Mouse (Mus musculus): ENCODE measurements at regions not wholly inside any gene's neighbourhood (a gene's known extent, or its start where the extent isn't known, plus 50 kb on each side); places are given as distances from the start of the nearest gene placed in this dataset.

DNA sequence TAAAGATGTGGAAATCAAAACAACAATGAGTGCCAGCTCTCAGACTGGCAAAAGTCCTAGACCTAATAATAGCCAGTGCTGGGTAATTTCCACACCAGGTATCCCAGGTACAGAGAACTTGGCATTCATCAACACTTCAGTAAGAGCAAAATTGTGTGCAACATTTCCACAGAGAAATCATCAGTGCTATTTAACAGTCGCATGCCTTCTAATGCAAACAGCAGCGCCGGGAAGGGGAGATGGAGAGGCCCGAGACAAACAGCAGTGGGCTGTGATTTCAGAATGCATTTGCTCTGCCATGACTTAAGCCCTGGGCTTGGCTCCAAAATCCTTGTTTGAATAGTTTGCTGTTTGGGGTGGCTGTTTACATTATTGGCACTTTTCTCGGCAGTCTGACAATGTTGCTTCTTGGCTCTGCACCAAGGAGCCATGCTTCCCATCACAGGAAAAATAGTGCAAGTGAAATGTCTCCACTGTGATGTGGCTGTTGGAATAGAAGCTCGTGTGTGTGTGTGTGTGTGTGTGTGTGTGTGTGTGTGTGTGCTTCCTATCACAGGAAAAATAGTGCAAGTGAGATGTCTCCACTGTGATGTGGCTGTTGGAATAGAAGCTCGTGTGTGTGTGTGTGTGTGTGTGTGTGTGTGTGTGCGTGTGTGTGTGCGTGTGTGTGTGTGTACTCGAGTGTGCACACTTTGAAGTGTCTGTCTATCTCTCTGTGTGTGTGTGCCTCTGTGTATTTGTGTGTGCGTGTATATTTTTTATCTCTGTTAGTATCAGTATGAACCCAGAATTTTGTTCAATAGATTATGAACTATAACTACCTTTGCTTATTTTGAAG, 190.1 kb upstream of the Cdyl start:
- no peak for DNase-seq (ENCODE audit: low read depth, low spot score)

DNA sequence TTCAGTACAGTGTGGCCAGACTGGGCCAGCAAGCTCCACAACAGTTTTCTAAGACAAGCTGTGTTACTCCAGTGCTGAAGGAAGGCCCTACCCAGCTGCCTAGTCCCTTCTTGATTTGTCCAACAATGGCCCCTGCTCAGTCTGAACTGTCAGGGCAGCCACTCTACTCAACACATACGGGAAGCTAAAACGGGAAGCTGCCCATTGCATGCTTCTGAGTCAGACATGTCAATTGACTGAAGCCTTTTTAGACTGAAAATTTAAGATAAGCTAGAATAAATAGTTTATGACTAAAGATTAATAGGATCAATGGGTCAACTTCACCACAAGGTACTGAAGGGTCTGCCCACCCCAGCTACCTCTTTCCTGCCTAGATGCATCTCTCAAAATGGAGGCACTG, 181.4 kb upstream of the Cdyl start:
- DNase-seq (ENCODE audit: low read depth, low spot score), result no peak

DNA sequence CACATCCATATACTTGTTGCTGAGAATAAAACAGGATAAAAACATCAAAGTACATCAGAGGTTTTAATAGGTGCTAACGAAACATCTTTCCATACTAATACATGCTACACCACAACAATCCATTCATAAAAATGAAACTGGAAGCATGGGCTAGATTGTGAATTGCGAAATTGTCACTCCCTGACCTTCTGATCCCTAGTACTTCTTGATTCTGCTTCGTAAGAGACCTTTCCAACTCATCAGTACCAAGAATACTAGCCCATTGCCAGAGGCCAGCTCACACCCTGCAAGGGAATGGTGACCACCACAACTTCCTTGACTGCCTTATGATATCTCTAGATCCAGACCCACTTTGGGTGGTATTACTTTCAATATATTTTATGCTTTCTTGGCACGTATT, 177.3 kb upstream of the Cdyl start:
- DNase-seq (ENCODE audit: low read depth, low spot score), result no peak

DNA sequence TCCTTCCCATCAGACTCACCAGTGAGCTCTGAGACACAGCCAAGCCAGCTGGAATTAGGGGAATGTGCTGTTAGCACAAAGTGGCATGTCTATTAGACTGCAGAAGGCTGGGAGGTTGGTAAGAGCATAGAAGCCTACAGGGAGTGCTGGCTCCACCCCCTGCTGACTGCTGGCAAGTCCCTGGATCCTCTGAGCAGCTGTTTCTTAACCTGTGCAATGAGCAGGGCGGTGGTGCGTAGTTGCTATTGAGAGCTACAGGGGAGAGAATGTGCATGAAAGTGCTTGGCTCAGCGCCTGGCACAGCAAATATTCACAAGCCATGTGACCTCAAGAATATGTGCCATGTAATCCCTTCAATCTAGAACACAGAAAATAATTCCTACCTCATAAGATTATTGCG, 173.5 kb upstream of the Cdyl start:
- no peak for DNase-seq (ENCODE audit: low read depth, low spot score)

DNA sequence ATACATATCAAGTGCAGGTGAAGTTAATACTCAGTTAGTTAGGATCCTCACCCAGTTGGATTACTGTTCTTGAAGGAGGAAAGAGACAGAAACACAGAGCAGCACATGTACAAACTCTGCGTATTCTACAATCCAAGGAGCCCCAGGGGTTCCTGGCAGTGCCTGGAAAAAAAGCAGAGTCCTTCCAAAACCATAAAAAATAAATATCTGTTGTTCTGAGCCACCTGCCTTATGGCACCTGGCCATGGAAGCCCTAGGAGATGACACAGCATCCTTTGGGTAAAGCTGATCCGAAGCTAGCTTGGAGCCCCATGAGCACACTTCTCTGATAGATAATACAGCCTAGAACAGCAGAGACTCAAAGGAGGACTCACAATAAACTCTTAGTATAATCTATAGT, 159.9 kb upstream of the Cdyl start:
- DNase-seq (ENCODE audit: low read depth, low spot score), result no peak

DNA sequence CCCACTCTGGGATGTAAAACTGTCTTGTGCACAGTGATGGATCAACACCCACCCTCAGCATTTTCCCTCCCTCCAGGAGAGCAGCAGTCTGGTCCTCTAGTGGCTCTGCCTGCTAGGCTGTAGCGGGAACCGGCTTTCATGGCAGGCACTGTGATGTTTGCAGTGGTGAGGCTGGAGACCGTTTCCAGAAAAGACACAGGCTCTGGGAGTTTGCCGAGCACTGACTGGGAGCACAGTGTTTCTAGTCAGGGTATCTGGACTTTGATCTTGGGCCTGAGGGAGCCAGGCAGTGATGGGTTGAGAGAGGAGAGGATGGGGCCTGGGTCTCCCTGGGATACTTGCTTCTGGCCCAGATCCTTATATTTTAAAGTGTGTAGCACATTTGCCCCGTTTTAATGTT, 158.7 kb upstream of the Cdyl start:
- no peak for DNase-seq (ENCODE audit: low read depth, low spot score)

DNA sequence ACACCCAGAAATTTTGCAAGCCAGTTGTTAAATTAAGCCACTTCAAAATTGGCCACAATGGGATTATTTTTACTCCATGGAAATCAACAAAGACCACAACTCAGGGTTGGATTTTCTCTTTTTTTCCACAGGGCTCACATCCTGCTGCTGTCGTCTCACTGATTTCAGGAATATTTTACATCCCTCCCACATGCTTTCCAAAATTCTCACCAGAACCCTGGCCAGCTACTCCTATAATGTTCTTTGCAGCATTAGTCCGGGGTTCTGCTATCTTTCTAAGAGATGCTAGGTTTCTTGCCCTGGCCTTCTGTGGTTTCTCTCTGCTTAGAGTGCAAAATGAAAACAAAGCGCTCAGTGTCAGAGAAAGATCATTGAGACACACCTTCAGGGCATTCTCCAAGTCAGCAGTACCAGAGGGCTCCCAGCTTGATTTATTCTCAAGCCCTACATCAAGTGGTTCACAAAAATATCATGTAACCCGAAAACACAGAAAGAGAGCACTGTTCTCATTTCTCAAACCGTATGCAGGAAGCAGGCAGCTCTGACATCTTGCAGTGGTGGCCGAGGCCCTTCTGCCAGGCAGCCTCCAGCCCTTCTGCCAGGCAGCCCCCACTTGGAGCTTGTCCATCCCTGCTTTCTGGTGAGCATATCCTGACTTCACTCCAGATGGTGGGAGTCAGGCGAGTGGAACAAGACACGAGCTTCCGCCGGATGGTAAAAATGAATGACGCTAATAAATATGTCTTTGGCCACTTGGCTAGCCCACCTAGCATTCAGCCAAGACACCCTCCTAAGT, 158.1 kb upstream of the Cdyl start:
- DNase-seq (ENCODE audit: low read depth, low spot score), result no peak

DNA sequence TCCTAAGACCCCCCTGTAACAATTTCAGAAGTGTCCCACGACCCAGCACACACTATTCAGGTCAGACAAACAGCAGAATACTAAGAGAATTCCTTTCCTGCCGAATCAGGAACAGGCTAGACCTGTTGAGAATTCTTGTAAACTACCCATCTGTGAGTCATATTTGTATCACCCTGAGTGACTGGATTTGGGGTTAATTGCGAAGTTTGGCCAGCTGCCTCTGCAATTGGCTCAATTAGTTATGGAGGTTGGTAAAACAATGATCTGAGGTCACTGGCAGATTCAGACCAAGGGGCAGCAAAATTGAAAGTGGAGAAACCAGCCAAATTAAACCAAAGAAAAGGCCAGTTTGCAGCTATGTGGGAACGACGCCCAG, 157.5 kb upstream of the Cdyl start:
- DNase-seq (ENCODE audit: low read depth, low spot score), result no peak

DNA sequence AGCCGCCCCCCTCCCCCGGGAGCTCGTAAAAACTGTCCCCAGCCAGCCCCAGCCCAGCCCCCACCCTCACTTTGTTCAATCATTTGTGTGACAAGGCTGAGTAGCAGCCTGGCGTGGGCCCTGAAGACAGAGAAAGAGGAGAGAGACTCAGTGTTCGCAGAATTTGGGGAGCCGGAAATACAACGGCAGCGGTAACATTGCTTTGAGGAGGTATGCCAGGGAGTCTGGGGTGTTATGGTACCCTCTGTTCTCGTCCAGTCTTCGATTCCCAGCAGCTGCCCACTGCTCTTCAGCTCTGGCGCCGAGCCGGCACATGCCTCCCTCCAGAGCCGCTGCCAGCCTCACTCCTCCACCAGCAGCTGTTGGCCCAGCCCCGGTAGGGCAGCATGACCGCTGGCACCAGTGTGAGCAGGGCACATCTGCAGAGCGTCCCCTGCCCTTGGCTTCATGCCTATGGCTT, 156.2 kb upstream of the Cdyl start:
- no peak for DNase-seq (ENCODE audit: low read depth, low spot score)

DNA sequence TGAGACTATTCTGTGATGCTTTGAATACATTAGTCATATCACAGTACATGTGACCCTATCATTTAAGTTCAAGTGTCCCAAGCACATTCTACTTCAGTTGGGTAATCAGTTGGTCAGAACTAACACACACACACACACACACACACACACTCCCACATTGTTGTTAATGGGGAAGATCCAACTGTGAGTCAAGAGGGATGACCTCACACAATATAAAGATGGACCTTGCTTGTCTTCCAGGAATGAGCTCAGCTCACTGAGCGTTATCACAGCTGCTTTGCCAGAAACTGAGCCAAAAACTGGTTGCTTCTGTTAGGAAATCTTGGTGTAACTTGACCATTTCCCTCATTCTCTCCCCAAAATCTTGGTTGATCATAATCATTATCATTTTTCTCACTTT, 152.4 kb upstream of the Cdyl start:
- no peak for DNase-seq (ENCODE audit: low read depth, low spot score)

DNA sequence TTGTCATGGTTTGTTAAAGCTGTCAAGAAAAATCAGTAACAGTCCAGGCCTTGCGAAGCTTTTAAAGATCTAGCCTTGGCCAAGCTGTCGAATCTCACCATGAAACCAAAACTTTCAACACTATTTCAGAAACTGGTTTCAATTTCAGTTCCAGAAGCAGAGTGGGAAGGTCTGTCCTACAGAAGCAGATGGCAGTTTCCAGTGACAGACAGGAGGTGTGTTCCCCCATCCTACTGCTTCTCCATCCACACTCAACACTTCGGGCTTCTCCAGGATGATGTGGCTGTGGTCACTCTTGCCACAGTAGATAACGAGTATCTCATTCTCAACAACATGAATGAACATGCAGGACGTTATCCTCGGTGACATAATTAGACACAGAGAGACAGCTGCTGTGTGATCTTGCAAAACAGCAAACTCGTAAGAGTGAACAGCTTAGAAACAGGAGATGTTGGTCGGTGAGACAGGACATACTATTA, 147.6 kb upstream of the Cdyl start:
- DNase-seq (ENCODE audit: low read depth, low spot score), result no peak

DNA sequence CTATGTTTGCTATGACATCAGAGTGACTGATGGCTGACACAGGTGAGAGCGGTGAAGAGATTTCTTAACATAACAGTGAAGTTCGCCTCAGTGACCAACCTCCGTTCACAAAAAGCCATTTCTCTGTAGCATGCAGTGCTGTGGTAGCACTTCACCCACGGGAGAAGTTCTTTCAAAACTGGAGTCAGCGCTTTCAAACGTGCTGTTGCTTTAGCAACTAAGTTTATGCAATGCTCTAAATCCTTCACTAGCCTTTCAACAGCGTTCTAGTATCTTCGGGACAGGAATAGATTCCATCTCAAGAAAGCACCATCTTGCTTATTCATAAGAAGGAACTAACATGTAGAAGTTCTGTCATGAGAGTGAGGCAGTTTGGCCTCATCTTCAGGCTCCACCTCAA, 146.5 kb upstream of the Cdyl start:
- no peak for DNase-seq (ENCODE audit: low read depth, low spot score)

DNA sequence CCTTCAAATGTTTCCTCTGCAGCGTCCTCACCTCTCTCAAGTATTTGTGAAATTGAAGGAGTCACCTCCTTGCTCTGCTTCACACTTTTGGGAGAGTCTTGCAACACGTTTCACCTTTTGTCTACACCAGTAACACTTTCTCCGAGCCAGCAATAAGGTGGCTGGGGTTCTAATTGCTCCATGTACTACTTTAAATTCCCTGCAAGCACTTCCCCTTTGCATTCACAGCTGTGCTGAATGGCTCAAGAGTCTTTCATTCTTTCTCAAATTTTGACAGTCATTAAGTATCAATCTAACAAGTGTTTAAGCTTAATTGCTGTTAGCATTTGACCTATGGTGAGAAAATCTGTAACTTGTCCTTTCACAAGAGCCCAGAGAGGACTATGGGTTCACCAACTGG, 144.3 kb upstream of the Cdyl start:
- no peak for DNase-seq (ENCODE audit: low read depth, low spot score)

DNA sequence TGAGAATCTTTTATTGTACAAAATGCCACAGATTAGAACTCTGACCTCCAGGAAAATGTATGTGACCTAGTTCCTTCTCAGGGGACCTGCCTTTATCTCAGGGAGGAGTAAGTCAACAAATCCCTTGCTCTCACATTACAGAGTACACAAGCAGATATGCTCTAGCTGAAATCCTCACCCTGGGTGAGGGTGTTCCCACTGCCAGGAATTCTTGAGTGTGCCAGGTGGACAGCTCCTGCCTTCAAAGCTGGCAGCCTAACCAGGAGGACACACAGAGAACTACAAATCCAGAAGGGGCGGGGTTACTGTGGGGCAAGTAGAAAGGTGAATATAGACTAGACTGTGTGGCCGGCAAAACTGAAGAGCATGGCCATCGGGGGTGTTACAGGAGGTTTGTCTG, 141.9 kb upstream of the Cdyl start:
- no peak for DNase-seq (ENCODE audit: low read depth, low spot score)

DNA sequence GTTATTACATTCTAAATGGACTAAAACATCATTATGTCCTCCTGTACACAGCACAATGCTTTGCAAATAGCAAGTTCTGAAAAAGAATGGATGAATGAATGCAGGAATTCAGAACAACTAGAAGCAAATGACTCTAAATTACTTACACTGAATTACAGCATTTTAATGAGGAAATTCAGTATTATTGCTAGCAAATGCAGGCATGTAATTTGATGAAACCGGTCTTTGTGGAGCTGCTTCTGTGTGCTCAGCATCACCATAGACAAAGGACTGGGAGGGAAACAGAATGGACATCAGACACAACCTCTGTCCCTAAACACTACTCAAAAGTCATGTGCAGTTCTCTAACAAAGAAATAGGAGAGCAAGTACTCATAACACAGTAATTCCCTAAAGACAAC, 137.4 kb upstream of the Cdyl start:
- DNase-seq (ENCODE audit: low read depth, low spot score), result no peak

DNA sequence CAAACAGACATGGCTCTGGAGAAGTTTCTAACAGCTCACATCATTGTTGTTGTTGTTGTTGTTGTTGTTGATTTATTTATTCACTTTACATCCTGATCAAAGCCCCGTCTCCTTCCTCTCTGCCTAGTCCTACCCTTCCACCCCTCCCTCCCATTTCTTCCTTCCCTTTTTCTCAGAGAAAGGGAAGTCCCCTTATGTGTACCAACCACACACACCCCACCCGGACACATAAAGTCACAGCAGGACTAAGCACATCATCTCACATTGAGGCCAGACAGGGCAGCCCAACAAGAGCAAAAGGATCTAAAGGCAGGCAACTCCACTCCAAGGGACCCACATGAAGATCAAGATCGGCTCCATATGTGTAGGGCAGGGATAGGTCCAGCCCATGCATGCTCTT, 130.1 kb upstream of the Cdyl start:
- no peak for DNase-seq (ENCODE audit: low read depth, low spot score)

DNA sequence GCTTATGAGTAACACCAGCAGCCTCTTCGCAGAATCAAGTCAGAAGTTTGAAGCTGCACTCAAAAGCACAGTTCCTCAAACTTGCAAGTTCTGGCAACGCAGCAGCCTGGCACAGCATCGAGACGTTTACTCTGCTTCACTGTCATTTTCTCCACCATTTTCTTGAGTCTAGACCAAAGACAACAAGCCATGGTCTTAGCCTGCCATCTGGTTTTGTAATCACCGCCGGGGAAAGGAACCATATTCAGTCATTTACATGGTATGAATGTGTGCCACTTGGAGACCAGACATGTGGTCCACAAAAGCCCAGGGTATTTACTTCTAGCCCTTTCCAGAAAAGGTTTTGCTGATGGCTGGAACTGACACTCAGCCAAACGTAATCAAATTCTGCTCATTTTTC, 122.5 kb upstream of the Cdyl start:
- DNase-seq (ENCODE audit: low read depth, low spot score), result no peak

DNA sequence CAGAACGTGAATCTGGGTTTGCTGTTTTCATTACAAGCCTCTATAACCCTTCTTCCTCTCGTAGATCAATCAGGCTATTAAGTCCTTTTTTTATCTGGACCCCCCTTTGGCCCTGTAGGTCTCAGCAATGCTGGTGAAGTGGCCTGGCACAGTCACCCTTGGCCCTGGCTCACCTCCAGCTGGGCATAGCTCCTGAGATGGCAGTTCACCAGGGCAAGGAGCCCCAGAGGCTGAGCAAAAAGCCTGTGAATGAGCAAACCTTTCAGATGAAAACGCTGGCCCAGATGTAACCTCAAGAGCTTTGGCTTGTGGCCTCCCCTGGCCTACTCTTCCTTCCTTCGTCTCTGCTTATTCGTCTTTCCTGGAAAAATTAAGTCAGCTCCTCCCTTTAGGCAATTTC, 121.7 kb upstream of the Cdyl start:
- no peak for DNase-seq (ENCODE audit: low read depth, low spot score)

DNA sequence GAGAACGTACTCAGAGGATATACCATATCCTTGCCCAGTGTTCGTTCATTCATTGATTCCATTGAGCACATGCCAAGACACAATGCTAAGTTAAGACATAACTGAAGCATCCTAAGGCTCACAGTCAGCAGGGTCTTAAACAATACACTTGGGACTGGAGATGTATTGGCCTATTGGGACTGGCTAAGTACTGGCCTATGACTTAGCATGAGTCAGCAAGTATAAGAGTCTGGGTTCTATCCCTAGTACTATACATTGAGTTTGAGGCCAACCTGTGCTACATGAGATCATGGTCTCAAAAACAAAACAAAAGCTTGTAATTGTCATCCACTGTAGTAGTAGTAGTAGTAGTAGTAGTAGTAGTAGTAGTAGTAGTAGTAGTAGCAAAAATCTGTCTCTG, 119.2 kb upstream of the Cdyl start:
- no peak for DNase-seq (ENCODE audit: low read depth, low spot score)

DNA sequence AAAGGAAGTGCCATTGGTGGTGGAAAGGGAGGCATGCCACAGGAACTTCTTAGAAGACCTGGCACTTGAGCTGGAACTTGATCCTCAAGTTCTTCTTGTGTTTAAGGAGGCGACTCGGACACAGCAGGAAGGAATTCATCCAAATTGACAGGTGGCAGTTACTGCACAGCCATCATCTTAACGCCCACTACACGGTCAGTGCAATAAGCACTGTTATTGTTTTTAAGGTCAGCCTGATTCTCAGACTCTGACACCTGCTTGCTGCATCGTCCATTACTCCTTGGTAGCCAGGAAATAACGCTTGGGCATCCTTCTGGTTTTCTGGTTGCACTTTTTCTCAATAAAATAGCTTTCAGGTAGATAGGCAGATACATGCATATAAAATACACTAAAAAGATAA, 118.6 kb upstream of the Cdyl start:
- no peak for DNase-seq (ENCODE audit: low read depth, low spot score)

DNA sequence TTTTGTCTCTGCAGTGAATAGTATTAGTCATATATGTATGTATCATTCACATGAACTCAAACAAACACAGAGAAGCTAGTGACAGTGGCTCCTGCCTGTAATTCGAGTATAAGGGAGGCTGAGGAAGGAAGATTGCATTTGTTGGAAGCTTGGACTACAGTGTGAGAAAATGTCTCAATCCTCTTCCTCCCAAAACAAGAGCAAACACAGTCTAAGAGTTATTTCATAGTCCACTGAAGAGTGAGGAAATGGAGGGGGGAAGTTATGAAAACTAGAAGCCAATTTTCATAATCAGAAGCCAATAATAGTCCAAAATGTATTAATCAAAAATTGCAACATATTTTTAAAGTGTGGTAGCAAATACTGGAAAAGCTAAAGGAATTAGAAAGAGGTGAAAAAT, 95.6 kb upstream of the Cdyl start:
- no peak for DNase-seq (ENCODE audit: low read depth, low spot score)

DNA sequence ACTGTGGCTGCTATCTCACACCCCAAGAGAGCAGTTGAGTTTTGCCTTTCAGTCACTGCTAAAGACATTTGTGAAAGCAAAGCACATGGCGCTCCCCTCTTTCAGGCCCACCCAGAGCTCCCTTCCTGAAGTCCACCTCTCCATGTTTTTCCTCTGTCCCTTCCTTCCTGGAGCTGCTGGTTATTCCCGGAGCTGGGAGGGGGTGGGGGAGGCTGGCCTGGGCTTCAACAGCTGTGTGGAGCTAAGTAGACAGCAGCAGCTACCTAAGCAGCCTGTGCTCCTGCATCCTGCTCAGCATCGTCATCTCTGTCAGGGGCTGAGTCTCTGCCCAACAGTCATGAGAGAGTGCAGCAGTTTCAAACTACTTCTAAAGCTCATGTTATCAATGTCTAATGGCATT, 78.0 kb upstream of the Cdyl start:
- DNase-seq (ENCODE audit: low read depth, low spot score), result peak; percentile 51

DNA sequence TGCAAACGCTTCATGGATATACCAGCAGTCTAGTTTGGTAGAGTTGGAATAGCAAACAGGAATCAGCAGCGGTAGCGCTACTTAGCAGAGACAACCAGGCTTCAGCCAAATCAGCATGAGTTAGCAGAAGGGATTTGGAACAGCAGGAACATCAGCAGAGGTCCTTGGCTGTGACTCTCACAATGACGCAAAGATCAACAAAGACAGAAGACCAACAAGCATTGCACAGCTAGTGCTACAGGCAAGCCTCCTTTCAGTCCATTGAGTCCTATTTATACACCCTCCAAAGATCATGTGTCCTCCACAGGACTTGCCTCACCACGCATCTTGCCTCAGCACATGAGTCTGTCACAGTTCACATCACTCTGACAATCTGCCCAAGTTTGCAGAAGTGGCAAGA, 61.6 kb upstream of the Cdyl start:
- DNase-seq (ENCODE audit: low read depth, low spot score), result no peak

All from embryo, embryonic 11.5 days (tissue).